Mouse (Mus musculus) neural tube, embryonic 11.5 days (tissue): ENCODE results near the gene Tcl1b1. TPM values are rescaled to one million over a fixed set of nuclear protein-coding genes. Genes with fewer than 3 reads are reported as not detected.
"Not testable (repeated sequence)": the region's sequence is repeated elsewhere in the genome, so short reads cannot be mapped to it uniquely, and the experiment has no call there.

ENCODE experiments used
- ATAC-seq: fragments of 200-750 bp; cut with Nextera tagmentation; 2 replicates; pipeline ENCODE4 v1.8.0; 2017; ENCODE audit warnings: moderate number of reproducible peaks, mild to moderate bottlenecking, moderate TSS enrichment, moderate library complexity; ENCODE audit not compliant: insufficient read depth, low FRiP score, low TSS enrichment
- DNase-seq: peaks from one replicate; pipeline ENCODE4 v3.0.0-alpha.2; 2015; ENCODE audit warnings: low spot score
- H3K27ac ChIP-seq: fragments of 300-500 bp; sonication (generic); 2 replicates; pipeline ENCODE4 v1.5.1; 2014; ENCODE audit warnings: low read depth, mild to moderate bottlenecking, low read length
- H3K27me3 ChIP-seq: fragments of 300-500 bp; sonication (generic); 2 replicates; pipeline ENCODE4 v1.6.1; 2014; ENCODE audit warnings: mild to moderate bottlenecking, low read length, mixed read lengths; ENCODE audit not compliant: control insufficient read depth, insufficient read depth
- H3K36me3 ChIP-seq: fragments of 300-500 bp; sonication (generic); 2 replicates; pipeline ENCODE4 v1.6.1; 2014; ENCODE audit warnings: mild to moderate bottlenecking, low read length, moderate library complexity, mixed read lengths; ENCODE audit not compliant: control insufficient read depth, insufficient read depth
- H3K4me1 ChIP-seq: fragments of 300-500 bp; sonication (generic); 2 replicates; pipeline ENCODE4 v1.6.1; 2014; ENCODE audit warnings: low read length, mixed read lengths; ENCODE audit not compliant: control insufficient read depth, insufficient read depth
- H3K4me2 ChIP-seq: fragments of 300-500 bp; sonication (generic); 2 replicates; pipeline ENCODE4 v1.6.1; 2014; ENCODE audit warnings: low read depth, mild to moderate bottlenecking, moderate library complexity
- H3K4me3 ChIP-seq: fragments of 300-500 bp; sonication (generic); 2 replicates; pipeline ENCODE4 v1.5.1; 2014; ENCODE audit warnings: low read depth, low read length
- H3K9ac ChIP-seq: fragments of 300-500 bp; sonication (generic); 2 replicates; pipeline ENCODE4 v1.6.1; 2014; ENCODE audit warnings: mild to moderate bottlenecking, low read length
- H3K9me3 ChIP-seq: fragments of 300-500 bp; sonication (generic); 2 replicates; pipeline ENCODE4 v1.6.1; 2016; ENCODE audit warnings: low read length; ENCODE audit not compliant: control insufficient read depth
- WGBS: fragments of 180-500 bp; shearing (Covaris S2); extraction: QIAGEN DNeasy Blood & Tissue Kit; methylation state at CpG from one replicate; pipeline ENCODE4 v1.1.7; 2014; 5-methylcytosine and 5-hydroxymethylcytosine counted together
- polyA plus RNA-seq: library from polyadenylated mRNA; unstranded; fragments of >200 nt; fragmentation: Nextera tagmentation; extraction: Ambion mirVana; gene quantifications from 2 replicates; pipeline ENCODE4 v1.2.1, GENCODE M21; 2014

Tcl1b1 gene
- not detected in 2 replicates for polyA plus RNA-seq

- no peaks in the 10 kb centered on the region for H3K9me3 ChIP-seq
- DNase-seq (no peak), ATAC-seq (no peak)
- H3K4me3 ChIP-seq: no peak within 1 kb of the TSS
- WGBS: 82% methylated on average over 4 of the region's 4 CpGs
- no peaks in the 10 kb centered on the region for H3K4me1 ChIP-seq
- no peaks in the 10 kb centered on the region for H3K27me3 ChIP-seq
- H3K4me2 ChIP-seq: no peak within 1 kb of the TSS
- no peak within 1 kb of the TSS for H3K27ac ChIP-seq
- no peak within 1 kb of the TSS for H3K9ac ChIP-seq
- H3K36me3 ChIP-seq: no peaks in the 10 kb centered on the region
Measured at GRCm38 (mm10) chr12:105159390-105159789, at the start of gene Tcl1b1. Tcl1b1 (plus strand) TSS chr12:105159690.

GRCm38 (mm10) chr12:105109812-105110211, 49.7 kb upstream of the Tcl1b1 start:
- Histone ChIP-seq H3K4me1 (0 out of 2 replicates have a peak, but pooled peaks cover 2% of the 10 kb centered on the region), H3K9me3 (no peaks in the 10 kb centered on the region), H3K9ac (no peak overlapping the region), H3K27me3 (no peaks in the 10 kb centered on the region), H3K36me3 (no peaks in the 10 kb centered on the region), H3K4me2 (no peak overlapping the region), H3K4me3 (no peak overlapping the region), H3K27ac (no peak overlapping the region)
- WGBS: 72% methylated on average over 4 of the region's 4 CpGs
- DNase-seq (no peak), ATAC-seq (no peak)

- 51% methylated on average over 13 of the region's 13 CpGs for WGBS
- no peak for DNase-seq
- Histone ChIP-seq H3K9me3 (no peaks in the 10 kb centered on the region), H3K9ac (no peak overlapping the region), H3K4me1 (0 out of 2 replicates have a peak, but pooled peaks cover 2% of the 10 kb centered on the region), H3K27ac (0 out of 2 replicates have a peak overlapping the region, but pooled peaks have one; percentile 8), H3K36me3 (no peaks in the 10 kb centered on the region), H3K27me3 (no peaks in the 10 kb centered on the region), H3K4me3 (no peak overlapping the region), H3K4me2 (no peak overlapping the region)
- no peak for ATAC-seq
Measured at GRCm38 (mm10) chr12:105112321-105112988, 47.0 kb upstream of the Tcl1b1 start.

- no peaks in the 10 kb centered on the region for H3K36me3 ChIP-seq
- 82% methylated on average over 1 of the region's 1 CpGs for WGBS
- H3K4me3 ChIP-seq: no peak overlapping the region
- DNase-seq: no peak
- H3K4me1 ChIP-seq: 0 out of 2 replicates have a peak, but pooled peaks cover 2% of the 10 kb centered on the region
- no peak overlapping the region for H3K9ac ChIP-seq
- H3K4me2 ChIP-seq: no peak overlapping the region
- no peak overlapping the region for H3K27ac ChIP-seq
- ATAC-seq: no peak
- H3K9me3 ChIP-seq: no peaks in the 10 kb centered on the region
- no peaks in the 10 kb centered on the region for H3K27me3 ChIP-seq
Measured at GRCm38 (mm10) chr12:105116648-105117047, 42.8 kb upstream of the Tcl1b1 start.

GRCm38 (mm10) chr12:105125362-105125761, 34.1 kb upstream of the Tcl1b1 start:
- Histone ChIP-seq H3K4me3 (no peak overlapping the region), H3K27ac (no peak overlapping the region), H3K4me1 (no peaks in the 10 kb centered on the region), H3K9me3 (no peaks in the 10 kb centered on the region), H3K4me2 (no peak overlapping the region), H3K9ac (no peak overlapping the region), H3K27me3 (no peaks in the 10 kb centered on the region), H3K36me3 (no peaks in the 10 kb centered on the region)
- 90% methylated on average over 6 of the region's 6 CpGs for WGBS
- DNase-seq (no peak), ATAC-seq (no peak)

- no peaks in the 10 kb centered on the region for H3K36me3 ChIP-seq
- H3K27me3 ChIP-seq: no peaks in the 10 kb centered on the region
- H3K9me3 ChIP-seq: no peaks in the 10 kb centered on the region
- ATAC-seq (no peak), DNase-seq (no peak)
- 51% methylated on average over 4 of the region's 4 CpGs for WGBS
- H3K4me3 ChIP-seq: no peak overlapping the region
- no peaks in the 10 kb centered on the region for H3K4me1 ChIP-seq
- no peak overlapping the region for H3K4me2 ChIP-seq
- no peak overlapping the region for H3K9ac ChIP-seq
- H3K27ac ChIP-seq: no peak overlapping the region
Measured at GRCm38 (mm10) chr12:105126516-105126915, 33.0 kb upstream of the Tcl1b1 start.

- no peak overlapping the region for H3K9ac ChIP-seq
- H3K4me1 ChIP-seq: no peaks in the 10 kb centered on the region
- no peak overlapping the region for H3K4me2 ChIP-seq
- no peaks in the 10 kb centered on the region for H3K9me3 ChIP-seq
- H3K4me3 ChIP-seq: no peak overlapping the region
- H3K27me3 ChIP-seq: no peaks in the 10 kb centered on the region
- no peak overlapping the region for H3K27ac ChIP-seq
- no peak for ATAC-seq
- WGBS: 89% methylated on average over 2 of the region's 2 CpGs
- H3K36me3 ChIP-seq: no peaks in the 10 kb centered on the region
- DNase-seq: no peak
Measured at GRCm38 (mm10) chr12:105127607-105128006, 31.9 kb upstream of the Tcl1b1 start.

GRCm38 (mm10) chr12:105129494-105130205, 29.8 kb upstream of the Tcl1b1 start:
- WGBS: 76% methylated on average over 3 of the region's 3 CpGs
- not testable (repeated sequence) for H3K9me3 ChIP-seq, DNase-seq, H3K27ac ChIP-seq, H3K27me3 ChIP-seq, H3K4me3 ChIP-seq, H3K36me3 ChIP-seq, ATAC-seq, H3K4me2 ChIP-seq, H3K4me1 ChIP-seq, H3K9ac ChIP-seq

GRCm38 (mm10) chr12:105134167-105134566, 25.3 kb upstream of the Tcl1b1 start:
- not testable (repeated sequence) for H3K9me3 ChIP-seq, H3K27ac ChIP-seq, H3K4me3 ChIP-seq, H3K36me3 ChIP-seq, H3K4me2 ChIP-seq, H3K4me1 ChIP-seq, H3K9ac ChIP-seq, H3K27me3 ChIP-seq, ATAC-seq, DNase-seq
- 58% methylated on average over 2 of the region's 2 CpGs for WGBS
